ENCODE assay signal across 24 mouse cellular contexts in genomic region chr8:46326715-46327114, GRCm38 (mm10). TPM values are rescaled to one million over a fixed set of nuclear protein-coding genes. Genes with fewer than 3 reads are reported as not detected.
"Had no signal": no experiment of that assay in that cellular context is flagged by ENCODE, and none has a peak within 500 bp of the region (broad histone marks: within the 10 kb centered on the region; RNA-seq: fewer than 3 reads in every experiment).

No protein-coding gene starts in this region.

- H3K4me2 ChIP-seq: limb, embryonic 13.5 days; liver, embryonic 12.5 days; liver, embryonic 15.5 days; midbrain, embryonic 11.5 days had no signal

- ATAC-seq: liver, embryonic 12.5 days had no signal

- H3K9me3 ChIP-seq: limb, embryonic 10.5 days; liver, embryonic 12.5 days; liver, embryonic 15.5 days had no signal

- H3K4me1 ChIP-seq: limb, embryonic 10.5 days; liver, embryonic 12.5 days; liver, embryonic 15.5 days had no signal

- H3K9ac ChIP-seq: limb, embryonic 13.5 days; liver, embryonic 12.5 days; liver, embryonic 15.5 days had no signal

- DNase-seq: layer of hippocampus, adult 9-11 months; lung, adult 2 months; midbrain, embryonic 14.5 days; right cerebral cortex, adult 18-20 months; right cerebral cortex, postnatal 14 days; right cerebral cortex, postnatal 4 days; thymus, adult 2 months; thymus, postnatal 14 days; thymus, postnatal 4 days had no signal

- H3K27ac ChIP-seq: layer of hippocampus, adult 2 months; limb, embryonic 10.5 days; limb, embryonic 13.5 days; liver, embryonic 12.5 days; liver, embryonic 15.5 days; stomach, postnatal 0 days had no signal

- H3K4me3 ChIP-seq: layer of hippocampus, adult 2 months; limb, embryonic 10.5 days; limb, embryonic 13.5 days; liver, embryonic 12.5 days; liver, embryonic 15.5 days had no signal

- H3K27me3 ChIP-seq: limb, embryonic 13.5 days; liver, embryonic 12.5 days; liver, embryonic 15.5 days had no signal

- H3K36me3 ChIP-seq: limb, embryonic 10.5 days; limb, embryonic 13.5 days; liver, embryonic 12.5 days; liver, embryonic 15.5 days had no signal

RNA-seq across cellular contexts. Expression of gene Helt, which starts 32.2 kb away (rescaled TPM):
- total RNA-seq: layer of hippocampus, adult 2 months; layer of hippocampus, postnatal 25 days; left cerebral cortex, adult 18-20 months; left cerebral cortex, postnatal 25 days; megakaryocyte-erythroid progenitor cell, adult 5-6 weeks had no signal
- polyA plus RNA-seq: kidney, embryonic 16.5 days; limb, embryonic 10.5 days; limb, embryonic 13.5 days; liver, embryonic 12.5 days; liver, embryonic 15.5 days; lung, adult 2 months; lung, embryonic 16.5 days; neural tube, embryonic 14.5 days; stomach, embryonic 14.5 days; stomach, postnatal 0 days; thymus, adult 2 months had no signal
